Mouse (Mus musculus) embryo, embryonic 9.5 days (tissue): ENCODE measurements around the gene Pde1a.

Experiments used
- DNase-seq: peaks from one replicate; pipeline ENCODE4 v3.0.0-alpha.2; 2017; ENCODE audit errors: extremely low spot score

The Pde1a gene

GRCm38 (mm10) chr2:80046751-80047513 lies 82.3 kb downstream of the Pde1a start:
- DNase-seq = no peak

GRCm38 (mm10) chr2:80038642-80039445 lies 90.4 kb downstream of the Pde1a start:
- no peak for DNase-seq

GRCm38 (mm10) chr2:80037971-80038370 lies 91.3 kb downstream of the Pde1a start:
- DNase-seq = no peak

- no peak for DNase-seq
Measured at GRCm38 (mm10) chr2:80029051-80029450, 100.2 kb downstream of the Pde1a start.

- DNase-seq = no peak
Measured at GRCm38 (mm10) chr2:80026053-80026452, 103.2 kb downstream of the Pde1a start.

GRCm38 (mm10) chr2:80025597-80025996 lies 103.7 kb downstream of the Pde1a start:
- DNase-seq = no peak

GRCm38 (mm10) chr2:80025038-80025437 lies 104.2 kb downstream of the Pde1a start:
- no peak for DNase-seq

- no peak for DNase-seq
Measured at GRCm38 (mm10) chr2:80014161-80014560, 115.1 kb downstream of the Pde1a start.

- DNase-seq = no peak
Measured at GRCm38 (mm10) chr2:80013060-80013459, 116.2 kb downstream of the Pde1a start.

GRCm38 (mm10) chr2:79999168-79999567 lies 130.1 kb downstream of the Pde1a start:
- no peak for DNase-seq

- no peak for DNase-seq
Measured at GRCm38 (mm10) chr2:79998460-79998859, 130.8 kb downstream of the Pde1a start.

GRCm38 (mm10) chr2:79991642-79992041 lies 137.6 kb downstream of the Pde1a start:
- DNase-seq = no peak

GRCm38 (mm10) chr2:79983778-79984177 lies 145.5 kb downstream of the Pde1a start:
- no peak for DNase-seq

- no peak for DNase-seq
Measured at GRCm38 (mm10) chr2:79983222-79983632, 146.0 kb downstream of the Pde1a start.

- no peak for DNase-seq
Measured at GRCm38 (mm10) chr2:79981781-79982180, 147.5 kb downstream of the Pde1a start.

GRCm38 (mm10) chr2:79978992-79979391 lies 150.3 kb downstream of the Pde1a start:
- DNase-seq = no peak

GRCm38 (mm10) chr2:79977259-79977658 lies 152.0 kb downstream of the Pde1a start:
- DNase-seq = no peak

GRCm38 (mm10) chr2:79975947-79976346 lies 153.3 kb downstream of the Pde1a start:
- no peak for DNase-seq

- no peak for DNase-seq
Measured at GRCm38 (mm10) chr2:79972271-79972670, 157.0 kb downstream of the Pde1a start.

- no peak for DNase-seq
Measured at GRCm38 (mm10) chr2:79969594-79969993, 159.7 kb downstream of the Pde1a start.

- DNase-seq = no peak
Measured at GRCm38 (mm10) chr2:79966681-79967506, 162.4 kb downstream of the Pde1a start.

GRCm38 (mm10) chr2:79966086-79966485 lies 163.2 kb downstream of the Pde1a start:
- no peak for DNase-seq
